Mouse (Mus musculus): ENCODE results near the gene Cdh6.

The Cdh6 gene

DNA sequence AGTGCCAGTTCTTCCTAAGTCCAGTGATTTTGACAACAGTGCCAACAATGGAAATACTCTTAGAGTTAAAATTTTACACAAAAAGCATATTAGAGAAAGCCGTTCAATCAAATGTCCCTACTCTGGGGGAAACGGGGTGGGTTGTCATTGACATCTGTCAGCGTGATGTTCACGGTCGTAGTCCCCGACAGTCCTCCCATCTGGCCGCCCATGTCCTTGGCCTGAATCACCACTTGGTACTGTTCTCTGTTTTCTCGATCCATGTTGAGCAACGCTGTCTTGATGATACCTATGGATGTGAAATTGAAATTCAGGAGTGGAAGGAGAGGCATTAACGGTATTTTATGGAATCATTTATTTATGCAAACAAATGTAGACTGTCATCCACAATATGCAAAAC, 116.2 kb downstream of the Cdh6 start:
- DNase-seq = no peak

- DNase-seq = no peak
Observed at GRCm38 (mm10) chr15:13047910-13048309, 125.6 kb downstream of the Cdh6 start.

DNA sequence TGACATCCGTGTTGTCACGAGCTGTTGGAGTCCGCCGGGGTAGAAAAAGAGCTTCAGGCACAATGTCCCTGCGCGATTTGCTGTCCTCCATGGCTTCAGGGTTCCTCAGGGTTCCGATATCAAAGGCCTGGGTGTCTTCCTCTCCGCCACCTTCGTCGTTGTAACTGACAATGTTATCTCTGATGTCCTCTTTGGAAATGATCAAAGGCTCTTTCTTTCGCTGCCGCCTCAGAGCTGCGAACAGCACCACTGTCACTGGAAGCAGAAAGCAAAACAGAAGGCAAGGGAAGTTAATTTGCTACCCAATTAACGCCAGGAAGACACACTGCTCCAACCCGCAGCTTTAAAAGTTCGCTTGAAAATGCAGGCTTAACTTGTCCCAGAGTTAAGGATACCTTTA, 139.0 kb downstream of the Cdh6 start:
- no peak for DNase-seq

DNA sequence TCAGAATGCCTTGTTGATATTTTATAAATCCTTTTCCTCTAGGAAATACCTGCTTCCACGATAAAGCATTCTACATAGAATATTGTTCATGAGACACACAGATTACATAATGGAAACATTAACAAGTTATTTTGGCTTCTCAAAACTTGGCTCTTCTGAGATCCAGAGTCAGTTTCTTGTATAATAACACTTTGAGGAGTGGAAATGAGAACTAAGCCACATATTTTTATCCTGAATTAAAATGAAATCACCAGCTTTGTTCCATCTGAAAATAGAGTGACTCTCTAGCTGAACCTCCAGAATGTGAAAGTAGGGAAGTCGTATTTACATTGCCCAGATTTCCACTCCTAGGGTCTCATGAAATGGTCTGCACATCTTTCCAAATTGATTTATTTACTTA, 142.8 kb downstream of the Cdh6 start:
- DNase-seq = no peak

DNA sequence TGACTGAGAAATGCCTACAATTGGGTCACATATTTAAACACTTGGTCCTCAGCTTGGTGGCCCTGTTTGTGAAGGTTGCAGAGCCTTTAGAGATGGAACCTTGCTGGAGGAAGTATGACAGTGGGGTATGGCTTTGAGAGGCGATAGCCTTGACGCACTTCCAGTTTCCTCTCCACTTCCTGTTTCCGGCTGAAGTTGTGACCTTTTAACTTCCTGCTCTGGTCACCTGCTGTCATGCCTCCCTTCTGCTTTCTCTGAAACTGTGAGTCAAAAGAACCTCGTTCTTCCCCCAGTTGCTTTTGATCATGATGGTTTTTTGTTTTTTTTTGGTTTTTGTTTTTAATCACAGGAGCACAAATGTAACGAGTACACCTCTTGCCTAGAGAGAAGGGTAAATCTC, 146.0 kb downstream of the Cdh6 start:
- DNase-seq = no peak

GRCm38 (mm10) chr15:13016756-13017357, 156.6 kb downstream of the Cdh6 start:
- no peak for DNase-seq

- DNase-seq = no peak
Observed at GRCm38 (mm10) chr15:13008803-13009202, 164.7 kb downstream of the Cdh6 start.

DNA sequence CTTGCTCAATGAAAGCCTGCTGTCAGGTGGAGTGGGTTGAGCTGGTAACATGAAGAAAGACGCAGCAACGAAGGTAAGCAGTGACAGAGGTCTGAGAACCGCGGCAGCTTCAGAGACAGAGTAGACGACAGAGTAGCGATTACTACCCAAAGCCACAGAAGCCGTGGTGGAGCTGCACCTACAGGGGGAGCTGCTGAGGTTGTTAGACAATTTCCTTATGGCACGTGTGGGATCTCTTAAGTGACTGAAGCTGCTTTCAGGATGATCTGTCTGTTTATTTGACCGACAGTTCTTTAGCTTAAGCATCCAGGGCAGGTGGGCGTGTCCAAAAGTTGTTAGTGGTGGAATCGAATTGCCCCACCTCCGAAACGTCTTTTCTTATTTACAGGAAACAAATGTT, 167.5 kb downstream of the Cdh6 start:
- no peak for DNase-seq

DNA sequence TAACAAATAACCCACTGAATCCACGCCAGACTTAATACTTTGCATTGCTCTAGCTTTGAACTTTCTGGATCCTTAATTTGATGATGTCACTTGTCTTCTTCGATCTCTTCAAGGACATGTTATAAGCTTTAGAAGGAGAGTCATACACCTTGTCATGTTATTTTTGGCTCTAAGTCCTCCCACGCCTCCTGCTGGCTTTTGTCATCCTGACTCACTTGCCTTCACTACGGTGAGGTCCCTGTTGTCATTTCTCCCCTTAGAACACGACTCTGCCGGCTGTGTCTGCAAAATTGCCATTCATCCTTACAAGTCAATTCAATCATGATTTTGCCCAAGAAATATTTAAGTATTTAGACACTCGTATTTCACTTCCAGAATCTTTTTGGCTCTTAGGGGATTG, 171.9 kb downstream of the Cdh6 start:
- DNase-seq = no peak

- no peak for DNase-seq
Observed at GRCm38 (mm10) chr15:12994563-12995359, 178.7 kb downstream of the Cdh6 start.
